Mouse (Mus musculus) effector memory CD4-positive, alpha-beta T cell, adult 5 months (primary cell): ENCODE results near the gene Dpf2. TPM values are rescaled to one million over a fixed set of nuclear protein-coding genes. Genes with fewer than 3 reads are reported as not detected.

ENCODE experiments used
- polyA plus RNA-seq: library from polyadenylated mRNA; unstranded; fragments of 100-300 nt; shearing (Covaris generic); gene quantifications from one replicate; pipeline ENCODE4 v1.2.1, GENCODE M21; 2017

The Dpf2 gene
- 113 TPM for polyA plus RNA-seq

GRCm38 (mm10) chr19:5913007-5913719 lies at the start of gene Dpf2:
Gene Dpf2, minus strand, starts transcription at chr19:5913010.

GRCm38 (mm10) chr19:5924713-5925093 lies 11.9 kb upstream of the Dpf2 start, which contains the start of gene Cdc42ep2:
Gene Cdc42ep2, minus strand, starts transcription at chr19:5924816.

GRCm38 (mm10) chr19:5894002-5894678 lies 18.7 kb downstream of the Dpf2 start, which contains the start of gene Tigd3:
Gene Tigd3, minus strand, starts transcription at chr19:5894149.

GRCm38 (mm10) chr19:5877618-5878361 lies 35.0 kb downstream of the Dpf2 start, which contains the start of gene Slc25a45:
Gene Slc25a45, plus strand, starts transcription at chr19:5877808.

GRCm38 (mm10) chr19:5874969-5875480 lies 37.8 kb downstream of the Dpf2 start, which contains the start of gene Frmd8:
Gene Frmd8, minus strand, starts transcription at chr19:5875274.

Other genes with a start within 250 kb of the Dpf2 start
- gene Sipa1, start 249.3 kb downstream of the Dpf2 start, polyA plus RNA-seq: 174 TPM
- gene Map3k11, start 224.3 kb downstream of the Dpf2 start, polyA plus RNA-seq: 58.1 TPM
- 45.2 TPM for gene Pcnx3, start 224.1 kb downstream of the Dpf2 start, polyA plus RNA-seq
- gene Kcnk7, start 208.6 kb downstream of the Dpf2 start, polyA plus RNA-seq: 2.7 TPM
- 44.6 TPM for gene Ehbp1l1, start 186.7 kb downstream of the Dpf2 start, polyA plus RNA-seq
- gene Fam89b, start 183.4 kb downstream of the Dpf2 start, polyA plus RNA-seq: 73.6 TPM
- gene Ltbp3, start 172.1 kb downstream of the Dpf2 start, polyA plus RNA-seq: 0.65 TPM
- gene Scyl1, start 141.6 kb downstream of the Dpf2 start, polyA plus RNA-seq: 66.7 TPM
- gene Frmd8, start 37.7 kb downstream of the Dpf2 start, polyA plus RNA-seq: 104 TPM
- 18.4 TPM for gene Slc25a45, start 35.2 kb downstream of the Dpf2 start, polyA plus RNA-seq
- gene Tigd3, start 18.9 kb downstream of the Dpf2 start, polyA plus RNA-seq: 0.61 TPM
- gene Cdc42ep2, start 11.8 kb upstream of the Dpf2 start, polyA plus RNA-seq: not detected
- 38.4 TPM for gene Pola2, start 51.2 kb upstream of the Dpf2 start, polyA plus RNA-seq
- gene Slc22a20, start 73.1 kb upstream of the Dpf2 start, polyA plus RNA-seq: not detected
- gene Capn1, start 102.9 kb upstream of the Dpf2 start, polyA plus RNA-seq: 46.7 TPM
- gene Syvn1, start 133.6 kb upstream of the Dpf2 start, polyA plus RNA-seq: 54.6 TPM
- 21.8 TPM for gene Mrpl49, start 144.8 kb upstream of the Dpf2 start, polyA plus RNA-seq
- gene Fau, start 144.8 kb upstream of the Dpf2 start, polyA plus RNA-seq: 985 TPM
- gene Znhit2, start 148.2 kb upstream of the Dpf2 start, polyA plus RNA-seq: 17.6 TPM
- gene Tm7sf2, start 155.4 kb upstream of the Dpf2 start, polyA plus RNA-seq: 7.2 TPM
- gene Vps51, start 164.2 kb upstream of the Dpf2 start, polyA plus RNA-seq: 67.1 TPM
- not detected for gene Tmem262, start 167.0 kb upstream of the Dpf2 start, polyA plus RNA-seq
- 0.60 TPM for gene Gm28374, start 169.2 kb upstream of the Dpf2 start, polyA plus RNA-seq
- gene Zfpl1, start 171.9 kb upstream of the Dpf2 start, polyA plus RNA-seq: 20.0 TPM
- 0.21 TPM for gene Cdca5, start 172.0 kb upstream of the Dpf2 start, polyA plus RNA-seq
- not detected for gene AC131692.1, start 181.4 kb upstream of the Dpf2 start, polyA plus RNA-seq
- gene Naaladl1, start 192.8 kb upstream of the Dpf2 start, polyA plus RNA-seq: not detected
- 6.3 TPM for gene Sac3d1, start 205.6 kb upstream of the Dpf2 start, polyA plus RNA-seq
- 25.6 TPM for gene Snx15, start 215.3 kb upstream of the Dpf2 start, polyA plus RNA-seq
- not detected for gene Batf2, start 228.0 kb upstream of the Dpf2 start, polyA plus RNA-seq
- gene Arl2, start 228.5 kb upstream of the Dpf2 start, polyA plus RNA-seq: 25.1 TPM